Mouse (Mus musculus): ENCODE measurements around the gene Ambra1.

Gene Ambra1

DNA sequence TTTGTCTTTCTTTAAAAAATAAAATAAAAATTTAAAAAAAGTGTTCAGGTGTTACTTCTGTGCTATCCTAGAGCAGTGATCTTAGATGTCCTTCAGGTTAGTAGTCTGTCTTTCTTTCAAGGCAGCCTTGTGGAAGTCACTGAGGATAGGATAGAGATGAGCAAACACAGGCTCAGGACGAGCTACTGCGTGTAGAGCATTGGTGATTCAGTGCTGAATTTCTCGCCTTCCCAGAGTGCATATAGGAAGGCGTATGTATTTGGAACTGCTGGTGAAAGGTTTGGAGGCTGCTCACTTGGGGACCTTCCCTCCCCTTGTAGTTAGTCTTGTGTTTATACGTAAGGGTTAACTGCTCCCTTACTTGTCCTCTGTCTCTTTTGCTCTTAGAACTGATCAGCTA lies 5.3 kb downstream of the Ambra1 start:
- DNase-seq (ENCODE audit: low spot score in 2 of 2) = no peak

DNA sequence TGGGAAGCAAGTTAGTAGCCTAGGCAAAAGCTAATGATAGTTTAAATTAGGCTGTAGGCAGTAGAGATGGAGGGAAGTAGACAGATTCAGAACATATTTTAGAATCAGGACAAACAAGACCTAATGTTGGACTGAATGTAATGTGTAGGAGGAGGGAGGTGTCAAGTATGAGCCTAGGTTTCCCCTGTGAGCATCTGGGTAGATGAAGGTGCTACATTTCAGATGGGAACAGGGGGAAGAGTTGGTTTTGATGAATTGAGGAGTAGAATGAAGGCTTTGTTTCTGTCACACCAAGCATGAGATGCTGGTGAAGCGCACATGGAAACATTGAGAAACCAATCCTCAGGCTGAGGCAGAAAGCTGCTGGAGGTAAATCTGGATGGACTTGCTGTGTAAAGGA lies 9.7 kb downstream of the Ambra1 start:
- no peak for DNase-seq (ENCODE audit: low spot score in 2 of 2)

DNA sequence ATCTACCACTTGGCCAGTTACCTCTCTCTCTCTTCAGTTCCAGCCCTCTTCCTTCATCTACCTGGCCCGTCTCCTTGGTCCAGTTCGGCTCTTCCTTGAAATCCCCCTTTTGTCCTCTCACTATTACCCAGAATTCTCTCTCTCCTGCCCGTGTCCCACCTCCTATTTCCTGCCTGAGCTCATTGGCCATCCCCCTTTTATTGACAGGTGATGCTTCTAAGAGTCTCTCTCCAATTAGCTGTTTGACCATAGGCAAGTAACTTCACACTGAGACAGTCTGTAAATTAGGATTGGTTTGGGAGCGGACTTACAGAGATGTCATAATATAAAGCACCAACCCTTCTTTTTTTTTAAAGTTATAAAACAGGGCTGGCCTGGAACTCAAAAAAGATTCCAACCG lies 14.8 kb downstream of the Ambra1 start:
- no peak for DNase-seq (ENCODE audit: low spot score in 2 of 2)

DNA sequence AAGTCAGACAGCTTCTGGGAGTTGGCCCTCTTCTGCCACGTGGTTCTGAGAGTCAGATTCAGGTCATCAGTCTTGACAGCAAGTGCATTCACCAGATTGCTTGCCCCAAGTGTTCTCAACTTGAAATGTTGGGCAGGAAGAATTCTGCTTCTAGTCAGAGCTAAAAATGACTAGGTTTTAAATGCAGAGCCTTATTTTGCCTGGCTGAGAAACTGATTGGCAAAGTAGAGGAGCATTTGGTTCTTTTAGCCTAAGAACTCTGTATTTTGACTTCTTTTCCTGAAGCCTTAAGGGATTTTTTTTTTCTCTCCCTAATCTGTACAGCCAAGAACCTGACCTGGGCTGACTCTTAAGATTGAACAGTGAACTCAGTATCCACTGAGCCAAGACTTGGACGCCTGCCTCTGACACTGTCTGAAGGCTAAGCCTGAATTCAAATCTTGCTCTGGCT lies 19.9 kb downstream of the Ambra1 start:
- DNase-seq (ENCODE audit: low spot score in 2 of 2) = no peak

DNA sequence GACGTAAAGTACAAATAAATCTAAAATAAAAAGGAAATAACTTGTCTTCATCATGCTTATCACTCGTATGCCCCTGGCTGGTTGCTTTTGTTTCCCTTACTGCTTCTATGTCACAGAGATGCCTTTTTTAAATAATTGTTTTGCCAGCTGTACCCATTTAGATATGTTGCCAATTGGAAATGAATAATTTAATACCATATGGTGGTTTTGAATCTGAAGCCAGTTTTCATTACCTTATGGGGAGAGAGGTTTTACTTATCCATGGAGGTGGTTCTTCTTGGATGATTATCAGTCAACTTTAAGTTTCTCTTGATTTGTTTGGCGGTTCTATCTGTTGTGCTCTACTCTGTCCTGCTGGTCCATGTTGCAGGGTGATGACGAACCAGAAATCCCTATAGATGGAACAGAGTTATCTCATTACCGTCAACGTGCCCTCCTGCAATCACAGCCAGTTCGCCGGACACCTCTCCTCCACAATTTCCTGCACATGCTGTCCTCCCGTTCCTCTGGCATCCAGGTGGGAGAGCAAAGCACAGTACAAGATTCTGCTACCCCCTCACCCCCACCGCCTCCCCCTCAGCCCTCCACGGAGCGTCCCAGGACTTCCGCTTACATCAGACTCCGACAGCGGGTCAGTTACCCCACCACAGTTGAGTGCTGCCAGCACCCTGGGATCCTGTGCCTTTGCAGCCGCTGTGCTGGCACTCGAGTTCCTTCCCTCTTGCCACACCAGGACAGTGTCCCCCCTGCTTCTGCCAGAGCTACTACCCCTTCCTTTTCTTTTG lies 42.2 kb downstream of the Ambra1 start:
- DNase-seq (ENCODE audit: low spot score in 2 of 2) = no peak

DNA sequence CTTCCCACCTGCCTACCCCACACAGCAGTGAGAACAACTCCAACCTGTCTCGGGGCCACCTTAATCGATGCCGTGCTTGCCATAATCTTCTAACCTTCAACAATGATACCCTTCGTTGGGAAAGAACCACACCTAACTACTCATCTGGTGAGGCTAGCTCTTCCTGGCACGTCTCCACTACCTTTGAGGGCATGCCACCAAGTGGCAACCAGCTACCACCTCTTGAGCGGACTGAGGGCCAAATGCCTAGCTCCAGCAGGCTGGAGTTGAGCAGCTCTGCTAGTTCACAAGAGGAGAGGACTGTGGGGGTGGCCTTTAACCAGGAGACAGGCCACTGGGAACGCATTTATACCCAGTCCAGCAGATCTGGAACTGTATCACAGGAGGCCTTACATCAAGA lies 43.4 kb downstream of the Ambra1 start:
- DNase-seq (ENCODE audit: low spot score in 2 of 2) = no peak

DNA sequence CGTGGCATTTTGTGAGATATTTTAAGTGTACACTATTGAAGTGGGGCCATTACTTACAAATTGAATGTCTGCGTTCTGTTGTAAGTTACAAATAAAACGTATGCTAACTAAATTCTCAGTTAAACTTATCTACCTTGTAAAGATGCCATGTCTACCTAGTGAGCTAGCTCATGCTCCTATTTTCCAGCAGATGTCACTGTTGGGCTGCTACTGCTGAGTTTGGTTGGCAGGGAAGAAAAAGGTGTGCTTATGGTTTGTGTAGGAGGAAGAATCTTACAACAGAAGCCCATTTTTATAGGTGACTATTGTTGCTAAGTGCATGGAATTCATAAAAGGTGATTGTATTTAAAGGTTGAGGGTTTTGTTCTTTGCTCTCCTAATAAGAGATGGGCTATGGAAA lies 49.2 kb downstream of the Ambra1 start:
- no peak for DNase-seq (ENCODE audit: low spot score in 2 of 2)

DNA sequence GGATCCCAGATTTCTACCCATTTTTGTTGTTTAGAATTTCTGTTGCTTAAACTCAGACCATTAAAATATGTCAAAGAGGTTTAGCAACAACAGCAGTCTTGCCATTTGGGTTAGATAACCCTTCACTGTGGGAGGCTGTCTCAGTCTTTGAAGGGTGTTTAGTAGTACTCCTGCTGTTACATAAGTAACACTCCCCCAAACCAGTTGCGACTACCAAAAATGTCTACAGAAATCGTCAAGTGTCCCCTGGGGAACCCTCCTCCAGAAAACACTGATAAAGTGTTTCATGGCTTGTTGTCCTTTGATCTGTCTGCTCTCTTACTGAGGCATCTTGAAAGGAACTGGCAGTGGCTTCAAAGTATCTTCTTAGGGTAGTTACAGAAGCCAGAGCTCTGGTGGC lies 61.7 kb downstream of the Ambra1 start:
- DNase-seq (ENCODE audit: low spot score in 2 of 2) = no peak

DNA sequence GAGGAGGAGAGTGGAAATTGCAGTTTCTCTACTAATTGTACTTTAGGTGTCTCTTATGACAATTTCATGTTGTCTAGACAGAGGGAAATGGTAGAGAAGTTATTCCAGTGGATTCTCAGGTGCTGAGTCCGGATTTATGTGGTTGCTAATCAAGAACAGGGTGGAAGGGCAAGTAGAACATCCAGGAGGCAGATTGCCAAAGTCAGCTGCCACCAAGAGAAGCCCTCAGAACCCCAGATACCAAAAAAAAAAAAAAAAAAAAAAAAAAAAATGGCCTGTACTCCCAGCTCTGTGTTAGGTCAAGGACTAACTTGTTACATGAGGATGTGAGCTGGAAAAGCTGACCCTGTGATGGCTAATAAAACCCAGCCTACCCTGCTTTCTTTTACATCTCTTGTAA lies 62.4 kb downstream of the Ambra1 start:
- DNase-seq (ENCODE audit: low spot score in 2 of 2) = no peak

DNA sequence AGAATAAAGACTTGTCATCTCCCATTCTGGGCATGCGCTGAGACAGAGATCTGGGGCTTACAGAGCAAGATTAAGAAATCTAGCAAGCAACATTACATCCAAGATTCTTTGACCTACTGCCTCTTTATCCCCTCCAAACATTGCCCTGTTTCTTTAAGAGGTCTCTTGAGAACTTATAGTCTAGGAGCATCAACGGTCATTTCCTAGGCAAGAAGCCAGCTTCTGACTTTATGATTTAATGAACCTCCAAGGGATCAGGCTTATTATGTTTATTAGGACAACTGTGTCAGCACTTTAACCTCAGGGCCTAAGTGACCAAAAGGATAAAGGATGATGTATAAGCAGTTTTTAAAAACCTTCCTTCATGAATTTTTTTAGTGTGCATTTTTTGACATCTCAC lies 64.5 kb downstream of the Ambra1 start:
- no peak for DNase-seq (ENCODE audit: low spot score in 2 of 2)

DNA sequence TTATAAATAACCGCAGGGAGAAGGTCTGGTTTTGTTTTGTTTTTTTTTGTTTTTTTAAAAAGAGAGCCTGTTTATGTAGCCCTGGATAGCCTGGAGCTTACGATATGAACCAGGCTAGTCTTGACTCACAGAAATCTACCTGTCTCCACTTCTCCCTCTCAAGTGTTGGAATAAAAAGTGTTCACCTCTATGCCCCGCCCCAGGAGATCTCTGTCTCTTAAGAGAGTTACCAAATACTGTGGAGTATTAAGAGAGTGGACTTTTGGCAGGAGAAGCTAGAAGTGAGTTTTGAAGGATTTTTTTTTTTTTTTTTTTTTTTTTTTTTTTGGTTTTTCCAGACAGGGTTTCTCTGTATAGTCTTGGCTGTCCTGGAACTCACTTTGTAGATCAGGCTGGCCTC lies 65.2 kb downstream of the Ambra1 start:
- no peak for DNase-seq (ENCODE audit: low spot score in 2 of 2)

DNA sequence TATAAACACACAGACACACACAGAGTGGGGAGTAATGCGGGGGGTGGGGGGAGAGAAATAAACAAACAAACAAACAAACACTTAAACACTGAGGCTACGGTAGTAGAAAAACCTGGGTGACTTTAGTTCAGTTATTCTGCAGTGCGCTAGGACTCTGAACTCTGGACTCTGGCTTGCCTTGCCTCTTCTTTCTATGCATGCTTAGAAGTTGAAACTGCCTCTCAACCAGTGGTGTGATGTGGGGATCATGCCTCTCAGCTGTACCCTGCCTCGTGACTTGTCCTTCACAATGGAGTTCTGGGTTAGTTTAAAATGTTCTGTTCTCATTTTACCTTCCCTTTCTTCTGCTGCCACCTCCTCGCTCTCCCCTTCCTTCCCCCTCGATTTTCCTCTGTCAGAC lies 81.5 kb downstream of the Ambra1 start:
- DNase-seq (ENCODE audit: low spot score in 2 of 2) = no peak

DNA sequence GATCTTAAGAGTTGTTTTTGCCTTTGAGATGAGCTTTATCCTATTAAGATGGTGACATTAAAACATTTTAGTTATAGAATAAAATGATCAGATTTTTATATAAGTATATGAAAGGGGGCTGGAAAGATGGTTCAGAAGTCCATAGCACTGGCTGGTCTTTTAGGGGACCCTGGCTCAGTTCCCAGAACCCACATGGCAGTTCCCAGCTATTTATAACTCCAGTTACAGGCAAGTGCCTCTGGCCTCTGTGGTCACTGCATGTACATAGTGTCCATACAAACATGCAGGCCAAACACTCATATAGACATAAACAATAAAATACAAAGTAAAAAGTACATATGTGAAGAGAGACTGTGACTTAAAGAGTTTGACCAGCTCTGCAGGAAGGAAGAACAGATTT lies 86.8 kb downstream of the Ambra1 start:
- DNase-seq (ENCODE audit: low spot score in 2 of 2) = no peak

DNA sequence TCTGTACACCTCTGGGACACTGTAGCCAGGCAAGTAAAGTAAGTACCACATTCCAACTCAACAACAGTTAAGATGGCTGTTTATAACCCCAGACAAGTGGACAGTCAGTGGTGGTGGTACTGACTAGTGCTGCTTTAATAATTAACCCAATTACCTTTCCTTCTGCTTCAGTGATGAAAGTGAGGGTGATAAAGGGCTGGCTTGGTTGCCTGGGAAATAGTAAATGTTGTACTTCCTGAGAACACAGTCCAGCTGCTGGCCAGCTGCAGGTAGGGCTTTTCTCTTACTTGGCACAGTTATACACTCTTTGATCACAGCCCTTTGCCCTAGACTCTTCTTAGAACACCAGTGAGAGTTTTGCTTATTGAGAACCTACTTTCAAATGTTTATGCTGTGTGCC lies 102.3 kb downstream of the Ambra1 start:
- no peak for DNase-seq (ENCODE audit: low spot score in 2 of 2)

DNA sequence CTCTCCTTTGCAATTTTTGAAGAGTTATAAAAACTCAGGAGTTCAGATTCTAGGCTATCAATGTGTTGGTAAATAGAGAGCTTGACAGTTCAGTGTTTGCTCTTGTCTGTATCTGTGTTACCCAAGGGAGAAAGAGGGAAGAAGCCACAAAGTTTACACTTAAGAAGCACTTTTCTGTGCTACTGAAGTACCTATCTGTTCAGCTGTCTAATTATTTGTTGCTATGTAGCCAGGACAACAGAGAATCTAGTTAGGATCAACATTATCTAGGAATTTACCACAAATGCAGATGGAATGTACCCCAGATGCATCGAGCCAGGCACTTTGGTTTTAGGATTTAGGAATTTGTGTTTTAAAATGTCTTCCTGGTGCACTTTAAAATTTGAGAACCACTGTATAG lies 104.3 kb downstream of the Ambra1 start:
- no peak for DNase-seq (ENCODE audit: low spot score in 2 of 2)

DNA sequence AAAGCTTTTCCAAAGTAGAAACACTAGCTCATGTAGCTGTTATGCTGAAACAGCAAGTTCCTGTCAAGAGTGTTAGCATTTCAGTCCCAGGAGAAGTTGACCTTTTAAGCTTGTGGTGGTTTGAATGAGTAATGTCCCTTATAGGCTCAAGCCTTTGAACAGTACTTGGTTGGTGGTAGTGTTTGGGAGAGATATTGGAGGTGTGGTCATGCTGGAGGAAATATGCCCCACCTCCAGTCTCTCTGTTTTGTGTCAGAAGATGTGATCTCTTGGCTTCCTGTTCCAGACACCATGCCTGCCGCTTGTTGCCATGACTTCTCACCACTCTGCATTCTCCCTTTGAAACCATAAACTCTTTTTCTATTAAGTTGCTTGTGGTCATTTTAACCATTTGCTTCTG lies 105.1 kb downstream of the Ambra1 start:
- no peak for DNase-seq (ENCODE audit: low spot score in 2 of 2)

DNA sequence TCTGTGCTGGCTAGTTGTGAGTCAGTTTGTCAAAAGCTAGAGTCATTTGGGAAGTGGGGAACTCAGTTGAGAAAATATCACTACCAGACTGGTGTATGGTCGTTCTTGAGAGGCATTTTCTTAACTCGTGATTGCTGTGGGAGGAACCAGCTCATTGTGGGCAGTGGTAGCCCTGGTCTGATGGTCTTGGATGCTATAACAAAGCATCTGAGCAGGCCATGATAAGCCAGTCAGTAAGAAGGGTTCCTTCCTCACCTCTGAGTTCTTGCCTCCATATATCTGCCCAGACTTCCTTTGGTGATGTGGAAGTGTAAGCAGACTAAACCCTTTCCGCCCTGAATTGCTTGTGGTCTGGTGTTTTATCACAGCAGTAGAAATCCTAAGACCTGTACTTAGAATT lies 105.7 kb downstream of the Ambra1 start:
- DNase-seq (ENCODE audit: low spot score in 2 of 2) = no peak

DNA sequence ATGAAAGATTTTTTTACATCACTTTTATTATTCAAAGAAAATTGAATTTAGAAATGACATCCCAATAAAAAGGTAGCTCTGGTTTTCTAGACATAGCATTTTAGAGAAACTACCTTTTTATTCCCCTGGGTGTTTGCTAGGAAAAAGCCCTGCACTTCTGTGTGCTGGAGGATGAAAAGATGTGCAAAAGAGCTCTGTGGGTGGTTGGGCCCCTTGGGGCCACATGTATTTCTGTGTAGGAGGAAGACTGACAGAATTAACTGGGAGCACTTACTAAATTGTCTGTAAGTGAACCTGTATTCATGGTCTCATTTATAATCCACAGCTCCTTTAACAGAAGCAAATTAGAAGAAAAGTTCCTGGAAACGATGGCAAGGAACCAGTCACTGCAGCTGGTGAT lies 114.2 kb downstream of the Ambra1 start:
- no peak for DNase-seq (ENCODE audit: low spot score in 2 of 2)

DNA sequence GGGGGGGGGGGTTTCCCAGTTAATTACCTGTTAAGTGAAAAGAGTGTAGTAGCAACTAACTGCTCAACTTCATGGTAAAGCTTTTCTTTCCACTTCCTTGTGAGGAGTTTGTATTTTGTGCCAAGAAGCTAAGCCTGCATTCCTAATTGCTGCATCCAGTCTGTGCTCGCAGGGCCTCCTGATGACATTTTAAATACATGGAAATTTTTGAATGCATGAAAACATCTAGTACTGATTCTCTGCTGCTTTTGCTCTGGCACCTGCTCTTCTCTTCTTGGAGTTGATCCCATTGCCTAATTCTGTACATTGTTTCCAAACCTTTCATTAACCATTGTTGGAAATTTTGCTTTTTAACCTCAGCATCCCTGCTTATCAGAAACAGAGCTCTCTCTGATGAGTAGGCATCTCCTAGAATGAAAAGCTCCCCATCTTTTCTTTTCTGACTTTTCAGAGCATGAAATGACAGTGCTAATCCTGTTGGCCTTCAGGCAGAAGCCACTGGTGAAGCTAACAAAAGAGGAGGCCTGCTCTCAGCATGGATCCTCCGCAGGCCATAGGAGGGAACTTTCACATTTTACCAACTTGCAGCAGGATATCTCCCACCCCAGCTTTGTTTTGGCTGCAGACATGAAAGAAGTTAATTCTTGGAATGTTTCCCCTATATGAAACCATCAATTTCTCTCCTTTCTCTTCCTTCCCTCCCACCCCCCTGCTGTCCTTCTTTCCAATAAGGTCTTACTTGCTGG lies 122.7 kb downstream of the Ambra1 start:
- DNase-seq (ENCODE audit: low spot score in 2 of 2) = no peak

DNA sequence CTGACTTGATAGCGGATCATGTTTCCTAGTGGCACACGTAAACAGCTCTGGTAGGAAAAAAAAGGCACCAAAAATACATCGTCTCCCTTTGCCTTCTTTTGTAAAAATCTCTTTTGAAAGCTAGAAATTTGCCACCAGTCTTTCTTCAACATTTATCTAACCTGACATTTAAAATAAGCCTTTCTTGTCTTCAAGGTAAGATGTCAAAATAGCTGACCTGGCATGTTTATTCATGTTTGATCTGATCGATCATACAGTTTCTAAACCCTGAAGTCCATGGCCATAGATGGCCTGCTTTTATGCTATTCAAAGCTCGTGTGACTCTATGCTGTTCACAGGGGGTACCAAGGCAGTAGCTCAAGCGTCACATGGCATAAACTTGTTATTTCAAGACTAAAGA lies 124.6 kb downstream of the Ambra1 start:
- no peak for DNase-seq (ENCODE audit: low spot score in 2 of 2)

DNA sequence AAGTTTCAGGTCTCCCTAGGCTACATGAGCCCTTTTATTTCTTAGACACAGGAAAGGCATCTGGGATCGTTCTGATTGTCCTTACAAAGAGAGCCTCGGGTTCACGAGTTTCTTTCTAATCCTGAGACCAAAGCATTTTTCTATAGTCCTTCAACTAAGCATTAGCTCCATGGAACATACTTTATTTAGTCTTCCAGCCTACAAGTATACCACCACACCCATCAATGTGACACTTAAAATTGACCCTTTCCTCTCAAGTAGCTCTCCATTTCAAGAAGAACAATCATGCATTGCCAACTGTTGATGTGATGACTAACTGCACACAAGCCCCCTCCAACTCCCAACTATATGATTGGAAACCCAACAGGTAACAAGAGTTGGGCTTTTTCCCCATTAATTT lies 127.0 kb downstream of the Ambra1 start:
- DNase-seq (ENCODE audit: low spot score in 2 of 2) = no peak

DNA sequence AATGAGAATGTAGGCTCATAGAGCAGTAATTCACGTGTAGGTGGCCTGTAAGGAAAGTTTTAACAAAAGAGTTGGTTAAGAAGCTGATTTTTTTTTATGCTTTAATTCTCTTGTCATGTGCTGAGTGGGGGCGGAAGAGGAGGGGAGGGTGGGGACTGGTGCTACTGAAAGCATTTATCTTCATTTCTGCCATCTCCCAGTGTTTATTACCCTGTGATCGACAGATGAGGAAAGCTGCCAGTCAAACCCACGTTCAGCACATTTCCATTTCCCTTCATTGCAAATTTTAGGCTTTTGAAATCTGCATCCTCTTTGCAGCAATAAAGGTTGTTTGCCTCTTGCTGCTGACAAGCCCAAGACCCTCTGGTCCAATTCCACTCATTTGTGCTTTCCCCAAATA lies 129.5 kb downstream of the Ambra1 start:
- DNase-seq (ENCODE audit: low spot score in 2 of 2) = no peak

DNA sequence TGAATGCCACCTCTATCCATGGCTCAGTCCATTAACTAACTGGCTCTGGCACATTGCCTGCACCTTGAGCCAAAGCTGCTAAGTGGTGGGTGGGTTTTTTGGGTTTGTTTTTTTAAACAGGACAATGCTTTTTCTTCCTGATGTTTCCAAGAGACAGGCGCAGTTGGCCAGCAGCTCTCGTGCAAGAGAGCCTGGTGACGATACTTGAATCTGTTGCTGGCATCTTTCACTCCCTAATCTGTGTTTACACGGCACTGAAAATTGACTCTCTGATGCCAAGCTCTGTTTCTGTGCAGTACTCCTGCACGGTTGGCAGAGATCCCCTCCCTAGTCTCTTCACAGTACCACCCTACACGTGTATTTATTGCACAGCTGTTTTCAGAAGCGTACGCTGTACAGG lies 140.8 kb downstream of the Ambra1 start:
- DNase-seq (ENCODE audit: low spot score in 2 of 2) = no peak

DNA sequence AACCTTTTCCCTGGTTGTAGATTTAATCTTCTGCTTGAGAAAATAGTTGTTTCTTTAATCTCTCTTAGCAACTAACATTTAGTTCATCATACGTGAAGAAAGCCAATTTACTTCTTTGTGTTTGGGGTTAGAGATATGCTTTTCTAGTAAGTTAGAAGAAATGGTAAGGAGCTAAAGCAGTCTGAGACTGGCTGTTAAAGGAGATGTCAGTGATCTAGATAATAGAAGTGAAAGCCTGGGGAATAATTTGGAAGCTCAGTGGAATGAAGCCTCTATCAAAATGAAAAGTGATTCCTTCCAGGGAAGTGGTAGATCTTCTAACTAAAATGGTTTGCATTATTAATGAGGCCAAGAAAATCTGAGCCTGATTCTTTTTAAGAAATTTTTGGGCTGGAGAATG lies 141.3 kb downstream of the Ambra1 start:
- no peak for DNase-seq (ENCODE audit: low spot score in 2 of 2)

All from frontal cortex, postnatal 25 days (tissue).